Mouse (Mus musculus) urinary bladder, postnatal 10 days (tissue): ENCODE measurements around the gene Fbln1.

Experiments used
- DNase-seq: peaks from one replicate; pipeline ENCODE4 v3.0.0; 2022; ENCODE audit warnings: low spot score

Fbln1 gene

GRCm38 (mm10) chr15:85238821-85239745 is 33.3 kb downstream of the Fbln1 start:
- no peak for DNase-seq

GRCm38 (mm10) chr15:85240086-85240485 is 34.3 kb downstream of the Fbln1 start:
- DNase-seq: no peak

- DNase-seq: no peak
Observed at GRCm38 (mm10) chr15:85241856-85242255, 36.1 kb downstream of the Fbln1 start.

GRCm38 (mm10) chr15:85244414-85245161 is 38.8 kb downstream of the Fbln1 start:
- no peak for DNase-seq

GRCm38 (mm10) chr15:85245241-85246010 is 39.7 kb downstream of the Fbln1 start:
- DNase-seq: no peak

GRCm38 (mm10) chr15:85246016-85246415 is 40.3 kb downstream of the Fbln1 start:
- no peak for DNase-seq

GRCm38 (mm10) chr15:85246936-85247335 is 41.2 kb downstream of the Fbln1 start:
- no peak for DNase-seq

- DNase-seq: no peak
Observed at GRCm38 (mm10) chr15:85248311-85248710, 42.6 kb downstream of the Fbln1 start.

GRCm38 (mm10) chr15:85249252-85249651 is 43.5 kb downstream of the Fbln1 start:
- DNase-seq: no peak

GRCm38 (mm10) chr15:85250436-85250835 is 44.7 kb downstream of the Fbln1 start:
- no peak for DNase-seq

GRCm38 (mm10) chr15:85252476-85252875 is 46.7 kb downstream of the Fbln1 start:
- no peak for DNase-seq

- DNase-seq: no peak
Observed at GRCm38 (mm10) chr15:85257775-85258429, 52.2 kb downstream of the Fbln1 start.

GRCm38 (mm10) chr15:85262805-85263204 is 57.1 kb downstream of the Fbln1 start:
- no peak for DNase-seq

- peak; percentile 63 for DNase-seq
Observed at GRCm38 (mm10) chr15:85266729-85267434, 61.1 kb downstream of the Fbln1 start.

- no peak for DNase-seq
Observed at GRCm38 (mm10) chr15:85267891-85268290, 62.1 kb downstream of the Fbln1 start.

GRCm38 (mm10) chr15:85272988-85273387 is 67.2 kb downstream of the Fbln1 start:
- DNase-seq: no peak

- DNase-seq: no peak
Observed at GRCm38 (mm10) chr15:85277221-85277620, 71.5 kb downstream of the Fbln1 start.

GRCm38 (mm10) chr15:85278986-85279385 is 73.2 kb downstream of the Fbln1 start:
- no peak for DNase-seq

GRCm38 (mm10) chr15:85282021-85282420 is 76.3 kb downstream of the Fbln1 start:
- DNase-seq: no peak

GRCm38 (mm10) chr15:85284651-85285050 is 78.9 kb downstream of the Fbln1 start:
- no peak for DNase-seq

- no peak for DNase-seq
Observed at GRCm38 (mm10) chr15:85294632-85295031, 88.9 kb downstream of the Fbln1 start.
